19 mouse cellular contexts compared by ENCODE assay signal in genomic region chr2:24733157-24733556, GRCm38 (mm10). TPM values are rescaled to one million over a fixed set of nuclear protein-coding genes. Genes with fewer than 3 reads are reported as not detected.
DNase-seq lines count a peak whose midpoint lies in the region; ATAC-seq lines count a peak whose summit lies in the region.
"Had no signal": no experiment of that assay in that cellular context is flagged by ENCODE, and none has a peak within 500 bp of the region (broad histone marks: within the 10 kb centered on the region; RNA-seq: fewer than 3 reads in every experiment).

No protein-coding gene starts in this region.

- no peaks in the 10 kb centered on the region for H3K27me3 ChIP-seq in heart, embryonic 11.5 days (ENCODE audit: control insufficient read depth, insufficient read depth, low read length)
- no peaks in the 10 kb centered on the region for H3K27me3 ChIP-seq in embryonic facial prominence, embryonic 10.5 days (replicated peaks; ENCODE audit: low read depth, poor library complexity, severe bottlenecking)
- H3K27me3 ChIP-seq: forebrain, embryonic 13.5 days had no signal

- 64% methylated on average over 4 of the region's 4 CpGs for WGBS in heart, embryonic 11.5 days (ENCODE audit: insufficient replicate concordance)
- WGBS in embryonic facial prominence, embryonic 10.5 days, result 76% methylated on average over 4 of the region's 4 CpGs

- peak; percentile 79 for DNase-seq in heart, adult 11 months
- DNase-seq in CD4-positive helper T cell, adult 2 months (ENCODE audit: low read depth, low spot score), result peak; percentile 39
- DNase-seq in embryonic facial prominence, embryonic 10.5 days (ENCODE audit: low spot score), result peak; percentile 5
- peak; percentile 56 for DNase-seq in naive thymus-derived CD4-positive, alpha-beta T cell, adult 2 months (ENCODE audit: low read depth)
- no peak for DNase-seq in kidney, adult 11 months
- DNase-seq in heart, postnatal 25 days (ENCODE audit: low spot score), result no peak
- DNase-seq: adrenal gland, postnatal 14 days; cerebellum, adult 11-12 months; cerebellum, adult 9-10 months; cerebellum, postnatal 25 days; forebrain, postnatal 0 days; gastrocnemius, postnatal 14 days; heart, postnatal 10 days had no signal

- H3K4me1 ChIP-seq in heart, embryonic 11.5 days (ENCODE audit: control insufficient read depth, insufficient read depth, low read length), result no peaks in the 10 kb centered on the region
- no peaks in the 10 kb centered on the region for H3K4me1 ChIP-seq in embryonic facial prominence, embryonic 10.5 days
- H3K4me1 ChIP-seq: forebrain, embryonic 13.5 days had no signal

- no peak overlapping the region for H3K4me2 ChIP-seq in heart, embryonic 11.5 days
- H3K4me2 ChIP-seq: forebrain, embryonic 13.5 days; hindbrain, embryonic 14.5 days had no signal

- no peaks in the 10 kb centered on the region for H3K9me3 ChIP-seq in heart, embryonic 11.5 days (replicated peaks; ENCODE audit: control insufficient read depth, low read length)
- H3K9me3 ChIP-seq in embryonic facial prominence, embryonic 10.5 days, result no peaks in the 10 kb centered on the region
- H3K9me3 ChIP-seq: forebrain, embryonic 13.5 days; G1E had no signal

- H3K9ac ChIP-seq in heart, embryonic 11.5 days (ENCODE audit: low read depth, low read length), result no peak overlapping the region
- H3K9ac ChIP-seq: forebrain, embryonic 13.5 days; forebrain, postnatal 0 days; hindbrain, embryonic 14.5 days had no signal

- no peak for ATAC-seq in heart, embryonic 11.5 days (replicated peaks; ENCODE audit: insufficient number of reproducible peaks, low FRiP score, low TSS enrichment)
- ATAC-seq: forebrain, embryonic 13.5 days; forebrain, postnatal 0 days had no signal

- H3K36me3 ChIP-seq in heart, embryonic 11.5 days (ENCODE audit: control insufficient read depth, insufficient read depth, low read length), result no peaks in the 10 kb centered on the region
- no peaks in the 10 kb centered on the region for H3K36me3 ChIP-seq in embryonic facial prominence, embryonic 10.5 days (replicated peaks)
- H3K36me3 ChIP-seq: G1E had no signal

- no peak overlapping the region for H3K27ac ChIP-seq in heart, embryonic 11.5 days (ENCODE audit: low read depth, low read length)
- no peak overlapping the region for H3K27ac ChIP-seq in embryonic facial prominence, embryonic 10.5 days (replicated peaks)
- H3K27ac ChIP-seq: forebrain, embryonic 13.5 days; hindbrain, embryonic 14.5 days had no signal

- intact Hi-C loops in heart, postnatal 25 days (cut with DNase I), result no loop called here

- H3K4me3 ChIP-seq in heart, embryonic 11.5 days (ENCODE audit: low read depth, low read length), result no peak overlapping the region
- H3K4me3 ChIP-seq in embryonic facial prominence, embryonic 10.5 days, result no peak overlapping the region
- H3K4me3 ChIP-seq: forebrain, embryonic 13.5 days had no signal

RNA-seq across cellular contexts. Expression of gene Cacna1b, which starts 29.8 kb away (rescaled TPM):
- 0.23 and 0.32 TPM in 2 replicates for polyA plus RNA-seq in heart, embryonic 11.5 days (2014; fragmentation: Nextera tagmentation; extraction: Ambion mirVana)
- polyA plus RNA-seq in embryonic facial prominence, embryonic 10.5 days (2016; fragmentation: Nextera tagmentation; extraction: Ambion mirVana), result 3.2 and 3.6 TPM in 2 replicates
- under 1 TPM in 1 of 2 experiments, not detected in 1; 0.03 TPM for total RNA-seq in heart, postnatal 25 days (2021)
- total RNA-seq: gastrocnemius, adult 18-20 months; hematopoietic stem cell, adult 5-6 weeks had no signal
- polyA plus RNA-seq: G1E had no signal

Comparison
In these comparisons a context has a peak if more than half of its experiments do, and no peak if none do; other contexts are left out.
1. DNase-seq: peak in heart, adult 11 months (single experiment), CD4-positive helper T cell, adult 2 months (single experiment), embryonic facial prominence, embryonic 10.5 days (single experiment) and naive thymus-derived CD4-positive, alpha-beta T cell, adult 2 months (single experiment); none in kidney, adult 11 months (single experiment) and heart, postnatal 25 days (single experiment).